ENCODE assay signal across 24 mouse cellular contexts in genomic region chr9:108630683-108631082, GRCm38 (mm10).
"Had no signal": no experiment of that assay in that cellular context is flagged by ENCODE, and none has a peak within 500 bp of the region (broad histone marks: within the 10 kb centered on the region; RNA-seq: fewer than 3 reads in every experiment).

No protein-coding gene starts in this region.

- H3K4me3 ChIP-seq: heart, adult 2 months; heart, embryonic 13.5 days; heart, embryonic 15.5 days; hindbrain, embryonic 13.5 days; hindbrain, embryonic 15.5 days; layer of hippocampus, adult 2 months; left cerebral cortex, adult 2 months; limb, embryonic 10.5 days; limb, embryonic 12.5 days; liver, embryonic 12.5 days had no signal

- H3K9ac ChIP-seq: heart, embryonic 13.5 days; heart, embryonic 15.5 days; hindbrain, embryonic 13.5 days; hindbrain, embryonic 15.5 days; limb, embryonic 12.5 days; liver, embryonic 12.5 days had no signal

- ATAC-seq: hindbrain, postnatal 0 days; intestine, embryonic 16.5 days; liver, embryonic 12.5 days had no signal

- H3K27ac ChIP-seq: heart, adult 2 months; heart, embryonic 13.5 days; heart, embryonic 15.5 days; hindbrain, embryonic 13.5 days; hindbrain, embryonic 15.5 days; hindbrain, postnatal 0 days; layer of hippocampus, adult 2 months; left cerebral cortex, adult 2 months; limb, embryonic 10.5 days; limb, embryonic 12.5 days; liver, embryonic 12.5 days had no signal

- H3K4me1 ChIP-seq: hindbrain, embryonic 13.5 days; hindbrain, embryonic 15.5 days; limb, embryonic 10.5 days; limb, embryonic 12.5 days had no signal

- H3K27me3 ChIP-seq: heart, embryonic 13.5 days; heart, embryonic 15.5 days; hindbrain, embryonic 13.5 days; hindbrain, embryonic 15.5 days; limb, embryonic 12.5 days; liver, embryonic 12.5 days had no signal

- DNase-seq: gastrocnemius, postnatal 14 days; gastrocnemius, postnatal 36 days; heart, adult 11 months; heart, adult 2 months; heart, postnatal 14 days; heart, postnatal 36 days; kidney, adult 11 months; kidney, adult 8-10 months; kidney, postnatal 10 days; kidney, postnatal 25 days; kidney, postnatal 4 days; liver had no signal

- H3K9me3 ChIP-seq: heart, embryonic 13.5 days; heart, embryonic 15.5 days; hindbrain, embryonic 13.5 days; hindbrain, embryonic 15.5 days; limb, embryonic 10.5 days; limb, embryonic 12.5 days; liver, embryonic 12.5 days had no signal

- H3K4me2 ChIP-seq: heart, embryonic 11.5 days; heart, embryonic 13.5 days; heart, embryonic 15.5 days; hindbrain, embryonic 13.5 days; hindbrain, embryonic 15.5 days; limb, embryonic 12.5 days; liver, embryonic 12.5 days had no signal
